Mouse (Mus musculus): Measurements from ENCODE around the gene Gm9837.

Gene Gm9837

DNA sequence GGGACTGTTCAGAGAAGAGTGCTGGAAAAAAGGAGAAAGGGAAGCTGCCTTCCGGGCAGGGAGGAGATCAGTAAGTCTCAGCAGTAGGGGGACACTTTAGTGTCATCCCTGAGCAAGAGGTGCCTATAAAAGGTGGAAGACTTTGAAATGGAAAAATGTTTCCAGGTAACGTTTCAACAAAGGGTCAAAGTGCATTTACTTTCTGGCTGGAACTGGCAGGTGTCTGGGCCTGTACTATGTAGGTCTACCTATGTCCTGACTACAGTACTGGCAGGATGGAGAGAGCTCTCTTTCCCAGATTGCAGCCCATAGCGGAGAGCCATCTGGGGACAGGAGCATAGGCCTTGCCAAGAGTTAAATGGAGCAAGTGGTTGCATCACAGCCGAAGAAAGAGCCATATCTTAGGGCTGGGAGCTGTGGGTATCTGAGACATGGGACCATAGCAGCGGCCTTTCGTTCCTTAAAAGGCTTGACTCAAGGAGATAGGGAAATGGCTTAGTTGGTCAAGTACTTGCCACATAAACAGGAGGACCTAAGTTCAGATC, 44.5 kb downstream of the Gm9837 start:
- no peak for DNase-seq (ENCODE audit: low spot score in 2 of 2)

DNA sequence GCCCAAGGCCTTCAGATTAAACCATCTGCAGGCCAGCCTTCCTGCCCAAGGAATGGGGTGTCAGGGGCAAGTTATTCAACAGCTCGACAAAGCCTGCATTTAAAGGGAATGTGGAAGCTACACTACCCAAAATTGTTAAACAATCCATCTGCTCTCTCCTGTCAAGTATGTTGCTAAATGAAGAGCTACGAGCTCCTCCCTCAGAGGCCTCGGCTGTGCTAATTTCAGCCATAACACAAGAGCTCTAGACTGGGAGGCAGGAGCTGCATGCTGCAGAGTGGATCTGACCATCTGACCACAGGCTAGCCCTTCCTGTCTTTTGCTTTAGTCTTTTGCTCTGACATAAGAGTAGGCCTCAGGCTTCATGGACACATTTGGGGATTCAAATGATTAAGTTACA, 45.0 kb downstream of the Gm9837 start:
- DNase-seq (ENCODE audit: low spot score in 2 of 2), result no peak

DNA sequence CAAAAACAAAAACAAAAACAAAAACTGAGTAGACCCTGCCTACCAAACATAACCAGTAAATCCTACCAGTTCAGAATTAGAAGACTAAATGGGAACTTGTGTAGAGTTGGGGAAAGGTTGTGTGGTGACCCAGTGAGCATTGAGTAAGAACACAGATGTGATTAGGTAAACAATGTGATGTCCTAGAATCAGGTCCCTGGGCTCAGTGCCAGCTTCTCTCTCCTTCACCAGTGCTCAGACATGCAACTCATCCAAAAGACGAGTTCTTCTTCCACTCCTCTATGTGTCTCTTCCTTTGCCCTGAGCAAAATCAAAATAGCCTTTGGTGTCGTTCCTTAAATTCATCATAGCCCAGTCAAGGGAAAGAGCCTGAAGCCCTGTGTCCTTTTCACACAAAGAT, 45.5 kb downstream of the Gm9837 start:
- DNase-seq (ENCODE audit: low spot score in 2 of 2), result no peak

DNA sequence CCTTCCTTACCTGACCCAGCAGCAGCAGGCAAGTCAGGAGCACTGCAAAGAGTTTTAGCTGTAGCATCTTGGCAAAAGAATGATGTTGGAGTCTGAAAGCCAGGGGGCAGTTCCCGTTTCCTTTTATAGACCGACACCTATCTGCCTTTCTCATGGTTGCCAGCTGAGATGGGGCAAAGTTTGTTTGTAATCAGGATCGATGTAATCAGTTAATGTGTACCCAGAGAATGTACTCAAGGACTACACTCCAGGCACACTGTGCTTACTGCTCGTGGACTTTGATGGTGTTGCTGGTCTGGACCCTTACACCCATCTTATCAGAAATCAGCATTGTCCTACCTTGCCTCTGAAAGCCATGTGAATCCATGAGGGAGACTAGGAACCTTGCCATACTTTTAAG, 47.2 kb downstream of the Gm9837 start, which contains the start of gene Leap2:
Gene Leap2, minus strand, starts transcription at position 135 of the 400 bp plus-strand sequence.
- DNase-seq (ENCODE audit: low spot score in 2 of 2), result no peak
